Mouse (Mus musculus) kidney, embryonic 16.5 days (tissue): ENCODE data around the gene Acot11. TPM values are rescaled to one million over a fixed set of nuclear protein-coding genes. Genes with fewer than 3 reads are reported as not detected.

Experiments used
- ATAC-seq: fragments of 200-750 bp; cut with Nextera tagmentation; 2 replicates; pipeline ENCODE4 v1.8.0; 2017; ENCODE audit warnings: moderate TSS enrichment; ENCODE audit not compliant: low FRiP score, low TSS enrichment
- H3K27ac ChIP-seq: fragments of 300-500 bp; sonication (generic); 2 replicates; pipeline ENCODE4 v1.5.1; 2014; ENCODE audit warnings: low read length
- H3K27me3 ChIP-seq: fragments of 300-500 bp; sonication (generic); 2 replicates; pipeline ENCODE4 v1.6.1; 2014; ENCODE audit warnings: low read length, control low read depth, mixed read lengths; ENCODE audit not compliant: insufficient read depth
- H3K36me3 ChIP-seq: fragments of 300-500 bp; sonication (generic); 2 replicates; pipeline ENCODE4 v1.6.1; 2014; ENCODE audit warnings: low read length, control low read depth, mixed read lengths; ENCODE audit not compliant: insufficient read depth
- H3K4me1 ChIP-seq: fragments of 300-500 bp; sonication (generic); 2 replicates; pipeline ENCODE4 v1.6.1; 2014; ENCODE audit warnings: low read length, control low read depth, mixed read lengths; ENCODE audit not compliant: insufficient read depth
- H3K4me2 ChIP-seq: fragments of 300-500 bp; sonication (generic); replicated peaks from 2 replicates; pipeline ENCODE4 v1.6.1; 2014; ENCODE audit warnings: low read depth, low read length
- H3K4me3 ChIP-seq: fragments of 300-500 bp; sonication (generic); 2 replicates; pipeline ENCODE4 v1.5.1; 2014; ENCODE audit warnings: mild to moderate bottlenecking, low read length
- H3K9ac ChIP-seq: fragments of 300-500 bp; sonication (generic); replicated peaks from 2 replicates; pipeline ENCODE4 v1.6.1; 2014; ENCODE audit warnings: low read length
- H3K9me3 ChIP-seq: fragments of 300-500 bp; sonication (generic); 2 replicates; pipeline ENCODE4 v1.6.1; 2016; ENCODE audit warnings: low read length, control low read depth
- WGBS: fragments of 180-500 bp; shearing (Covaris S2); extraction: QIAGEN DNeasy Blood & Tissue Kit; methylation state at CpG from one replicate; pipeline ENCODE4 v1.1.7; 2014; 5-methylcytosine and 5-hydroxymethylcytosine counted together
- polyA plus RNA-seq: library from polyadenylated mRNA; unstranded; fragments of >200 nt; fragmentation: Nextera tagmentation; extraction: Ambion mirVana; gene quantifications from 2 replicates; pipeline ENCODE4 v1.2.1, GENCODE M21; 2015

The Acot11 gene
- polyA plus RNA-seq, 1 experiment from 2014 or later: 2.9 TPM

DNA sequence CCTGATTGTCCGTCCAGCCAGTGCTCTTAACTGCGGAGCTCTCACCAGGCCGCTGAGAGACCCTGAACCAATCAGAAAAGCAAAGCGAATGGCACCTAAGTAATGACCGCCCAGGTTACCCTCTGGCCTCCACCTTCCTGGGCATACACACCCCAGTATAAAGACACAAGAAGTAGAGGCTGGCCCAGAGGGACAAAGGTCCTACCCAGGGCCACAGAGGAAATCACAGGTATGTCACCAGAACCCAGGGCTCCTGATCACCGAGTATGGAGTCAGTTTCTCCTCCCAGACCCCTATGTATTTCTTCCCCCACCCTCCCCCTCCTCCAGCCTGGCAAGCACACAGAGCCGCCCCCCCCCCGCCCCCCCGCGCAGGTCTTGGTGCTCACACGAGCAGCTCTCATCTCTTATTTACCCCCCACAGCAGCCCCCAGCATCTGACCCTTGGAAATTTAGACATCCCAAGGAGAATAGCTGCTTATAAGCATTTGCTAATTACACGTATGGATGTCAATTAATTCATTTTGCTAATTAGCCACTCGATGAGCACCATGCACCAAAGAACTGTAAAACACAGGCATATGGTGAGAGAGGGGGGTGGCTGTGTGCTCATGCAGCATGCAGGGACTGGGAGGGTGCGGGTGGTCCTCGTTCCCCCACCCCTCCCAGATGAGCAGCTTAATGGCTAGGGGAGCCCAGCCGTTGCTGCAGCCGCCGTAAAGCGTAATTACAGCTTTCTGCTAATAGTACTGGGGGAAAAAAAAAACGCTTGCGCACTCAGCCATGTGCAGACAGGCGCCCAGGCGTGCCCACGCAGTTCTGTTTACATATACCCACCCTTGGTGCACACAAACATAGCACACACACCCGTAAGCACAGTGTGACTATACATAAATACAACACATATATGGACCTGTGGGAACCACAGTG, 10.9 kb upstream of the Acot11 start:
- Histone ChIP-seq H3K27ac (no peak overlapping the region), H3K9me3 (no peaks in the 10 kb centered on the region), H3K27me3 (no peaks in the 10 kb centered on the region), H3K4me2 (peak overlapping the region; percentile 20; the same call in 1 of the 2 replicates), H3K36me3 (no peaks in the 10 kb centered on the region), H3K9ac (0 out of 2 replicates have a peak overlapping the region, but pooled peaks have one; percentile 1), H3K4me3 (no peak overlapping the region), H3K4me1 (peaks cover 11% of the 10 kb centered on the region)
- WGBS: 34% methylated on average over 24 of the region's 25 CpGs
- ATAC-seq: no peak; the same call in 1 of the 2 replicates

GRCm38 (mm10) chr4:106811162-106811561, 6.4 kb upstream of the Acot11 start:
- 93% methylated on average over 8 of the region's 8 CpGs for WGBS
- H3K9me3 ChIP-seq: 0 out of 2 replicates have a peak, but pooled peaks cover 4% of the 10 kb centered on the region
- no peak overlapping the region for H3K4me3 ChIP-seq

DNA sequence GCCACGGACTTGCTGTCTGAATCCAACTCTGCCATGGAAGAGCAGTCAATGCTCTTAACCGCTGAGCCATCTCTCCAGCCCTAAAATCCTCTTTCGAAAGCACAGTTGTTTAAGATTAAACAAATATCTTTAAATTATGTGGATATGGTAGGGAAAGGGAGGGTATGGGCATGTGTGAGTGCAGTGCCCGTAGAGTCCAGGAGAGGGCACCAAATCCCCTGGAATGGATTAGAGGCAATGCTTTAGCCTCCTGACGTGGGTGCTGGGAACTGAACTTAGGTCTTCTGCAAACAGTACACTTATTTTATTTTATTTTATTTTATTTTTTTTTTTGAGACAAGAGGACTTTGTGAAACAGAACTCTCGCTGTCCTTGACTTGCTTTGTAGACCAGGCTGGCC, 5.2 kb upstream of the Acot11 start:
- 92% methylated on average over 6 of the region's 6 CpGs for WGBS
- no peak for ATAC-seq
- no peak overlapping the region for H3K27ac ChIP-seq
- H3K9ac ChIP-seq: no peak overlapping the region
- no peaks in the 10 kb centered on the region for H3K27me3 ChIP-seq
- H3K4me3 ChIP-seq: no peak overlapping the region
- H3K4me1 ChIP-seq: peaks cover under 1% of the 10 kb centered on the region; the same call in 1 of the 2 replicates
- no peak overlapping the region for H3K4me2 ChIP-seq
- 0 out of 2 replicates have a peak, but pooled peaks cover 4% of the 10 kb centered on the region for H3K9me3 ChIP-seq
- no peaks in the 10 kb centered on the region for H3K36me3 ChIP-seq

More at GRCm38 (mm10) chr4:106811162-106811561, 6.4 kb upstream of the Acot11 start:
- Histone ChIP-seq H3K27me3 (no peaks in the 10 kb centered on the region), H3K4me1 (peaks cover 10% of the 10 kb centered on the region), H3K9ac (no peak overlapping the region), H3K27ac (no peak overlapping the region), H3K36me3 (no peaks in the 10 kb centered on the region), H3K4me2 (no peak overlapping the region)
- ATAC-seq: no peak

- WGBS: 62% methylated on average over 3 of the region's 3 CpGs
- ATAC-seq: no peak
- H3K9me3 ChIP-seq: 0 out of 2 replicates have a peak, but pooled peaks cover 4% of the 10 kb centered on the region
- no peak overlapping the region for H3K27ac ChIP-seq
- no peak overlapping the region for H3K4me3 ChIP-seq
- peaks cover 9% of the 10 kb centered on the region for H3K4me1 ChIP-seq
- H3K4me2 ChIP-seq: no peak overlapping the region
- no peaks in the 10 kb centered on the region for H3K36me3 ChIP-seq
- H3K9ac ChIP-seq: no peak overlapping the region
- no peaks in the 10 kb centered on the region for H3K27me3 ChIP-seq
These were observed 2.5 kb upstream of the Acot11 start for GRCm38 (mm10) chr4:106807287-106807686.

DNA sequence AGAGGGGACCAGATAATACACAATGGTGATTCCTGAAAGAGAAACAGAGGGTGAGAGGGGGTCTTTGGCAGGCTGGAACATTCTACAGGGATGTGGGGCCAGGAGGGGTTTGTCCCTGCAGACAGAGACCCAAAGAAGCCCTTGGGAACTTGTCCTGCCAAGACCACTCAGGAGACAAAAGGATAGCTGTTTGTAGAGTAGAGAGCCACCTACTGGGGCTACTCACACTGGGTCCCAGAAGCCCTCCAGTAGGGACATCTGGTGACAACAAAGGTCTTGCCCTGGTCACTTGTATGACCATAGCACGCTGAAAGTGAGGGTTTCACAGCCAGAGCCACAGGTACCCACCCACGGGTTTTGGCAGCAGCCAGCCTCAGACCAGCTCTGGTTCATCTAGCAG, 1.1 kb upstream of the Acot11 start:
- Histone ChIP-seq H3K4me3 (no peak overlapping the region), H3K4me1 (peaks cover 9% of the 10 kb centered on the region), H3K27ac (no peak overlapping the region), H3K36me3 (no peaks in the 10 kb centered on the region), H3K9me3 (0 out of 2 replicates have a peak, but pooled peaks cover 4% of the 10 kb centered on the region), H3K4me2 (no peak overlapping the region), H3K9ac (no peak overlapping the region), H3K27me3 (no peaks in the 10 kb centered on the region)
- 45% methylated on average over 2 of the region's 2 CpGs for WGBS
- ATAC-seq: no peak

GRCm38 (mm10) chr4:106804201-106804909, 443 bp downstream of the Acot11 start:
- Histone ChIP-seq H3K9me3 (no peaks in the 10 kb centered on the region), H3K27me3 (no peaks in the 10 kb centered on the region), H3K9ac (peak overlapping the region; percentile 54), H3K4me2 (peak overlapping the region; percentile 56), H3K36me3 (no peaks in the 10 kb centered on the region), H3K4me3 (peak overlapping the region; percentile 32), H3K4me1 (peaks cover 15% of the 10 kb centered on the region), H3K27ac (no peak overlapping the region)
- 0 out of 2 replicates have a peak, but pooled peaks have one; percentile 10 for ATAC-seq
- WGBS: 40% methylated on average over 16 of the region's 16 CpGs

GRCm38 (mm10) chr4:106803781-106804180, 1.0 kb downstream of the Acot11 start:
- Histone ChIP-seq H3K9me3 (no peaks in the 10 kb centered on the region), H3K9ac (no peak overlapping the region), H3K36me3 (no peaks in the 10 kb centered on the region), H3K4me3 (no peak overlapping the region), H3K4me2 (no peak overlapping the region), H3K27ac (no peak overlapping the region), H3K27me3 (no peaks in the 10 kb centered on the region), H3K4me1 (peaks cover 19% of the 10 kb centered on the region)
- 89% methylated on average over 4 of the region's 4 CpGs for WGBS
- no peak for ATAC-seq

DNA sequence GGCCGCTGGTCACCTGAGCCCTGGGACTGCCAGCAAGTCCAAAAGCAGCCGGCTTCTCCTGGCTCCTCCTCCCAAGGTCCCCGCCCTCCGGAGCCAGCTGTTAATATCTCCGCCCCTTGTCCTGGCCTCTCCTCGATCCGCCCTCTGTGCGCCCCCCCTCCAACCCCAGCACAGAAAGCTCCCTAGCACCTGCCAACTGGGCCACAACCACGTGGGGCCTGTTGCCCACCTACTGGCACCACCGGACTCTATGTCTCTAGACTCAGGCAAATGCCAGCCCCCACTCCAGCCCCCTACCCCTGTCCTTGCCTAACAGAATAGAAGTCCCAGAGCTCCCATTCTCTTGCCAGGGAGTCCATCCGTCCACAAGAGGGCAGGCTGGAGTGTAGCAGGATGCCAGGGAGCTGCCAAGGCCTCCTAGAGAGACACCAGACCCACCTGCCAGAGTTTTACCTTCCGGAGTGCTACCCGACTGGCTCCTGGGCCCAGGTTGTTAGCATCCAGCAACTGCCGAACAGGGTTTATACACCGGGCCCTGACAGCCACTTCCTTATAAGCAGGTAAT, 4.9 kb downstream of the Acot11 start:
- no peaks in the 10 kb centered on the region for H3K27me3 ChIP-seq
- no peaks in the 10 kb centered on the region for H3K36me3 ChIP-seq
- ATAC-seq: peak; percentile 88
- WGBS: 8% methylated on average over 14 of the region's 15 CpGs
- no peak overlapping the region for H3K27ac ChIP-seq
- peaks cover 19% of the 10 kb centered on the region for H3K4me1 ChIP-seq
- H3K9ac ChIP-seq: peak overlapping the region; percentile 28; the same call in 1 of the 2 replicates
- H3K9me3 ChIP-seq: no peaks in the 10 kb centered on the region
- peak overlapping the region; percentile 50 for H3K4me2 ChIP-seq
- H3K4me3 ChIP-seq: peak overlapping the region; percentile 18; the same call in 1 of the 2 replicates

DNA sequence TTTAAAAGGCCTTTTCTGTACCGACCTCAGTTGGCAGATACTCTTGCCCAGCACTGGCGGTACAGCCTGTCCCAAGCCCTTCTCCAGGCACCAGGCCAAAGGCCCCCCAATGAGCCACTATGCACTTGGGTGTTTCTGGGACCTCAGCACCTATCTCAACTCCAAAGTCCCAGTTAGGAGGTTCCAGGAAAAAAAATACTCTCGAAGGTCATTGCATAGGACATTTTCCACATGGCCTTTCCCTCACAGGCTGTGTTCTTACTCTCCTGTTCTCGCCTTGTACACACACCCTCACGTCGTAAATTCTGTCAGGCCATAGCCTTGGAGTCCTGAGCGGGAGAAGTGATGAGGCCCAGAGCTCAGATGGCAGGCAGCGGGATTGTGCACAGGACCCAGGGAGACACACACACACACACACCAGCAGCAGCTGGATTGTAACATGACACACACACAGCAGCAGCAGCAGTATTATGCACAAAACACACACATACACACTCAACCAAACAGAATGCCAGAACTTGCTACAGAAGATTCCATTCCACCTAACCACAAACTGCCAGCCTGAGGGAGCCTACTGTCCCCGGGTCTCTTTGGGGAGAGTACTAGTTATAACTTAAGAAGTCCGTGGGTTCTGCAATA, 5.8 kb downstream of the Acot11 start:
- peak; percentile 40; the same call in 1 of the 2 replicates for ATAC-seq
- 28% methylated on average over 10 of the region's 10 CpGs for WGBS

More for the DNA sequence above, 5.8 kb downstream of the Acot11 start:
- H3K9me3 ChIP-seq: no peaks in the 10 kb centered on the region; the same call in 1 of the 2 replicates
- peak overlapping the region; percentile 28 for H3K9ac ChIP-seq
- peaks cover 11% of the 10 kb centered on the region for H3K4me1 ChIP-seq
- H3K27ac ChIP-seq: peak overlapping the region; percentile 46; the same call in 1 of the 2 replicates
- no peaks in the 10 kb centered on the region for H3K27me3 ChIP-seq
- 0 out of 2 replicates have a peak overlapping the region, but pooled peaks have one; percentile 18 for H3K4me3 ChIP-seq
- H3K36me3 ChIP-seq: no peaks in the 10 kb centered on the region
- peak overlapping the region; percentile 50; the same call in 1 of the 2 replicates for H3K4me2 ChIP-seq
